Mouse (Mus musculus): ENCODE results near the gene Pdgfa. TPM values are rescaled to one million over a fixed set of nuclear protein-coding genes. Genes with fewer than 3 reads are reported as not detected.

The Pdgfa gene
- total RNA-seq, 1 experiment from 2014 or later, result not detected

GRCm38 (mm10) chr5:138995721-138996311, 1.4 kb downstream of the Pdgfa start:
- no peak for ATAC-seq (ENCODE audit: extremely low read depth, insufficient number of reproducible peaks, low FRiP score, poor library complexity, severe bottlenecking)

GRCm38 (mm10) chr5:138994786-138995720, 2.1 kb downstream of the Pdgfa start:
- ATAC-seq (ENCODE audit: extremely low read depth, insufficient number of reproducible peaks, low FRiP score, poor library complexity, severe bottlenecking), result no peak

DNA sequence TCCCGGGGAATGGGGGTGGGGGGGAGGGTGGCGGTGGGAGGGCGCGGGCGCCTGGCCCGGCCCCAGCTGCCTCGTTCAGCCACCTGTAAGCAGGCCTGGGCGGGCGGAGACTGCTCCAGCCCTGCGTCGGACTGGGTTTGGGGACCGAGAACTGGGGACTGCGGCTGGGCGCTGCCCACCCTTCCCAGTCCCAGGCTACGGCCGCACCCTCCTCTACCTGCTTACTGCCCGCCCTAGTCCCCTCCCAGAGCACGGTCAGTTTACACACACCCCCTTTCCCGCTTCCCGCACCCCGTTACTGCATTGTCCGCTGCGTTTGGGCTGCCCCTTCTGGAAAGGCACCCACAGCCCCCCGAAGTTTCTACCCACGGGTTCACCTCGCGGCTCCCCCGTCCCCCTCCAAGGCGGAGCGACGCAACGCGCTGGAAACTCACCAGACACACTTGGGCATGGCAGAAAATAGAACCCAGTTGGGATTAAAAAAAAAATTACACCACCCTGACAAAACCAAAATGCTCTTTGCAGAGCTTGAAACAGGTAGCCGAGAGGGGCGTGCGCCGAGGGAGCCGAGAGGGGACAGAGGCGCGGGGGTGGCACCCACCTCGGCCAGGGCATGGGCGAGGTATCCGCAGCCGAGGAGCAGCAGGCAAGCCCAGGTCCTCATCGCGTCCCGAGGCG, 2.9 kb downstream of the Pdgfa start:
- no peak for ATAC-seq (ENCODE audit: extremely low read depth, insufficient number of reproducible peaks, low FRiP score, poor library complexity, severe bottlenecking)

DNA sequence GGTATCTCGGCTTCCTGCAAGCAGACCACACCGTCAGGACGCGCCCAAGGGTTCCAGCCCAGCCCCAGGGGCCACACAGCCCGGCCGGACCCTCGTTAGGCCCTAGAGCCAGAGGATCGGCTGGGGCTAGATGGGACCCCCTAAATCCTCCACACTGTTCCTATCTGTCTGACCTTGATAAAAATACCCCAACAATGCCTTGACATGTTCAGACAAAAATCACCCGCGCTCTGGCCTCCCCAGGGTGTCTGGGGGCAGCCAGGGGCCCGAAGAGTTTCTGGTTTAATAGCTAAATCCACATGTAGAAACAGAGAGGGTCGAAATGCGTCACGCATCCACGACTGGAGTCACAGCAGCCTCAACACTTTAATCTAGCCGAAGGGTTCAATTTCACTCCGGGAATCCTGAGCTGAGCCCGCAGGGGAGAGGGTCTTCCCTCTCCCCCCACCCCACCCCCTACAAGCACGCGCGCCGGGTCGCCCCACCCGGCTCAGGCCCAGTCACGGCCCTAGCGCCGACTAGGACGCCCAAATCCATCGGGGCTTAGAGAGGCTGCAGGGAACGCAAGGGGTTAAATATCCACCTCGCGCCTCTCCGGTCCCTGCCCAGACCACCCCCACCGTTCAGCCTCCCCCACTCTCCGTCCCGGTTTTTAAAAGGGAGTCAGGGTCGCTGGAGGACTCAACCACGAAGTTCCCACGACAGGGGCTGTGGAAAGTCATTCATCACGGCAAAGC, 3.6 kb downstream of the Pdgfa start:
- no peak for ATAC-seq (ENCODE audit: extremely low read depth, insufficient number of reproducible peaks, low FRiP score, poor library complexity, severe bottlenecking)

DNA sequence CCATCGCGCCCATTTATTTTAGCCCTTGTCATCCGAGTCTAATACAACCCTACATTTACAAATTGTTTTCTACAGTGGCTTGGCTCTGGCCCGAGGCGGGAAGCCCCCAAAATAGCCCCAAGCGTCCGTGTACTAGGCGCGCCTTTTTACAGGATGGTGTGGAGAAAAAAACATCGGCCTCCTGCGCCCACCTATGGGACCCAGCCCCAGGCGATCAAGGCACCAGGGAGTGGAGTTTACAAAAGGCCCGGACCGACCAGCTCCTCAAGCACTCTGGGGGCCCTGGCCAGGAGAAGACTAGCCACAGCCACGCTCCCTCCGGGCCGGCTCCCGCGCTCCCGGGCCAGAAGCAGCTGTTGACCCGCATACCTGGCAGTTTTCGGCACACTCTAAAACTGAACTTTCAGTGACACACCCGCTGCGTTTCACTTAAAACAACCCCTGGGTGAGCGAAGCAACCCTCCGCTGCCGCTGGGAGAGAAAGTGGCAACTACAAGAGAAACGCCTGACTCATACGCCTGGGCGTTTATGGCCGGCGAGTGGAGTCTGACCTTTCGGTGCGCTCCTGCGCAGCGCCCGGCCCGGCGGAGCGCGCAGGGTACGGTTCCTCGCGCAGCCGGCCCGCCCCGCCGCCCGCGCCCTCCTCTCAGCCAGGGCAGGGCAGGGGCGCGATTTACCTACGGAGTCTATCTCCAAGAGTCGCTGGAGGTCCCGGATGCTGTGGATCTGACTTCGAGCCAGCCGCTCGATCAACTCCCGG, 4.4 kb downstream of the Pdgfa start:
- ATAC-seq (ENCODE audit: extremely low read depth, insufficient number of reproducible peaks, low FRiP score, poor library complexity, severe bottlenecking), result no peak

GRCm38 (mm10) chr5:138991734-138992133, 5.4 kb downstream of the Pdgfa start:
- no peak for ATAC-seq (ENCODE audit: extremely low read depth, insufficient number of reproducible peaks, low FRiP score, poor library complexity, severe bottlenecking)

GRCm38 (mm10) chr5:138990659-138991380, 6.3 kb downstream of the Pdgfa start:
- ATAC-seq (ENCODE audit: extremely low read depth, insufficient number of reproducible peaks, low FRiP score, poor library complexity, severe bottlenecking), result no peak

DNA sequence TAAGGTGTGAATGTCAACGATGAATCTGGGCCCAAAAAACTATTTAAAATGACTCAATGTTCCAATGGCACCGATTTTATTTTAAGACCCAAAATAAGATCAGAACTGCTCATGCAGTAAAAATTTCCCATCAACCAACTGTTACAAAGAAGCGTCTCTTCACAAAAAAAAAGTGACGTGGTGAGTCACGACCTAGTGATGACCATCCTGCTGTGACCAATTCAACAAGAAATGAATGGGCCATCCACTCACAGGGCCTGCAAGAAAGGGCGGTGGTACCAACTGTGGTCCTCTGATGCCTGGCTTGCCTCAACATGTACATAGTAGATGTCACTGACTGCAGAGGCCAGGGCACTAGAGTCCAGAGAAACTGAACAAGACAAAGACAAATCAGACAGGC, 7.6 kb downstream of the Pdgfa start:
- no peak for ATAC-seq (ENCODE audit: extremely low read depth, insufficient number of reproducible peaks, low FRiP score, poor library complexity, severe bottlenecking)

DNA sequence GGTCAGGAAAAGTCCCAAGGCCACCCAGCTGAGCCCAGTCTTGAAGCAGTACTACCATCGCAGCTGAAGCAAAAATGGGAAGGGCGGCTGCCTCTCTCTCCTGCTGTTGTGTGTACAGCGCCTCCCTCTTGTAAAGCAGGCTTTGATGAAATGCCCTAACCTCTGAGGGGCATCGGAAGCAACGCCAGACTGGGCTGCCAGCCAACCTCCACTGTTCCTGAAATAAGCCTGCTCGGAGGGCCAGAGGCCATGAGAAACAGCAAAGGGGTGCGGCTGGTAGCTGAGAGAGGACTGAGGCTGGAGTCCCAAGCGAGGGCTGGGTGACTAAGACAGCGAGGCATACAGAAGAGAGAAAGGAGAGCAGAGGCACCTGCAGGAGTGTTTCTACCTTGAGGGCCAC, 8.4 kb downstream of the Pdgfa start:
- no peak for ATAC-seq (ENCODE audit: extremely low read depth, insufficient number of reproducible peaks, low FRiP score, poor library complexity, severe bottlenecking)

GRCm38 (mm10) chr5:138987994-138988393, 9.2 kb downstream of the Pdgfa start:
- ATAC-seq (ENCODE audit: extremely low read depth, insufficient number of reproducible peaks, low FRiP score, poor library complexity, severe bottlenecking), result no peak

GRCm38 (mm10) chr5:138981921-138982320, 15.2 kb downstream of the Pdgfa start:
- ATAC-seq (ENCODE audit: extremely low read depth, insufficient number of reproducible peaks, low FRiP score, poor library complexity, severe bottlenecking), result no peak

DNA sequence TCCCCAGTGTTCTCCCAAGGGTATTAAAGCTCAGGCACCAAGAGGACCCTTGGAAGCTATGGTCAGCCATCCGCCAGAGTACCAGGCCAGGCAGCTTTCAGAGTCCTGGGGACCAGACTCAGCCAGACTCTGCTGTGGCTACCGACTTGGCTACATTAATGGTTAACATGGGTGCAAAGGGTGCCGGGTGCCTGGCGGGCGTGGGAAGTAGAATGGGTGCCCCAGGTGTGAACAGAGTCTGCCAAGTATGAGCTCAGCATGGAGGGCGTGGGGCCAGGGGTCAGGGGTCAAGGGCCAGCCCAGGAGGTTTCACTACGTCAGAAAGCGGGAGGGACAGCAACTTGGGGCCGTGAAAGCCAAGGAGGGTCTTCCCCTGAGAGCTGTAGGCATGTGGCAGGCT, 16.6 kb downstream of the Pdgfa start:
- ATAC-seq (ENCODE audit: extremely low read depth, insufficient number of reproducible peaks, low FRiP score, poor library complexity, severe bottlenecking), result no peak

DNA sequence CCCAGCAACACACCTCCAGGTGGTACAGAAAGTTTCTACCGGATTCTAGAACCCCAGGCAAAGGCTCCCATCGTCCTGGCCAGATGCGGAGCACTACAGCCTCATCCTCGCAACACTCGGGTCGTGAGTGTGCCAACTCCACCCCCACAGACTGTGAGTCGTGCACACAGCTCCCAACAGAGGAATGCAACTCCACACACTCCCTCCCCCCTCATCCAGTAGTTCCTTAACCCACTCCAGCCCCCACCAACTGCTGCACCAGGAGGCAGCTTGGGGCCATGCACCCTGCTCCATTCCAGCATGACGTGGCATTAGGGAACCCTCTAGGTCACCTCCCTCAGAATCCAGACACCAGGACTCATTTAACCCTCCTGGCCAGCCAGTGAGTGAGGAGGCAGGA, 17.3 kb downstream of the Pdgfa start:
- no peak for ATAC-seq (ENCODE audit: extremely low read depth, insufficient number of reproducible peaks, low FRiP score, poor library complexity, severe bottlenecking)

DNA sequence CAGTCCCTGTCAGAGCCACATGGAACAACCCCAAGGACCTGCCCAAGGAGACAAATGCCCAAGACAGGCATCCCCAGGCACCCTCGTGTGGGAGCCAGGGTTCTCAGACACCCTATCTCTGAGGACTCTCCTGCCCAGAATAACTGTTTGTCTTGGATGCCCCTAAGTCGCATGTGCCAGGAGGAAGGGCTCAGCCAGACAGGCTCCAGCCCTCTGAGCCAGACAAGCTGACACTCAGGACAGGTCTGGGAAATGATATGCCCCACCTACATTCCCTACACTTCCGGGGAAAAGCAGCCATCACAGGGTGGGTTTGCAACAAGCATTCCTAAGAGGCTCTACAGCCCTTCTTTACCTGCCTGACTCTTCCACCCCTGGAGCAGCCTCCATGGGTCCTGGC, 19.4 kb downstream of the Pdgfa start:
- ATAC-seq (ENCODE audit: extremely low read depth, insufficient number of reproducible peaks, low FRiP score, poor library complexity, severe bottlenecking), result no peak

DNA sequence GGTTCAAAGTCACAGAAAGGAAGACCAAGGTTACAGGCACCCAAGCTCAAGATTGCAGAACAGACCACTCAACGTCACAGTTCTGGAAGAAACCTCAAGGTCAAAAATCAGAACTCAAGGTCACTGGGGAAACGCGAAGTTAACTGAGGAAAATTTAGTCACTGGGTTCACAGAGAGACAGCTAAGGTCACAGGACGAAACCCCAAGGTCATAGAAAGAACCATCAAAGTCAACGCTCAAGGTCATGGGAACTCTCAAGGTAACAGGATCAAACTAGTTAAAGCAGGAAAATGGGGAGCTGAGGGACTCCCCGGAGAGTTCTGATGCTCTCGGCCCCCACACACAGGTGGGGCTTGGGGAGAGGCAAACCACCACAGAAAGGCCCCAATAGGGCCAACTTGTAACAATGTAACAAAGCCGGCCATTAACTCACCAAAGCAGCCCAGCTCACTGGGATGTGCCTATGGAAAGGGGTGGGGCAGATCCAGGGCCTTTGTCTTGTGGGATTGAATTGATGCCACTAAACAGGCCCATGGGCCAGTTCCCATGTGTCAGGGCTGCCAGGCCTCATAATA, 22.2 kb downstream of the Pdgfa start:
- no peak for ATAC-seq (ENCODE audit: extremely low read depth, insufficient number of reproducible peaks, low FRiP score, poor library complexity, severe bottlenecking)

DNA sequence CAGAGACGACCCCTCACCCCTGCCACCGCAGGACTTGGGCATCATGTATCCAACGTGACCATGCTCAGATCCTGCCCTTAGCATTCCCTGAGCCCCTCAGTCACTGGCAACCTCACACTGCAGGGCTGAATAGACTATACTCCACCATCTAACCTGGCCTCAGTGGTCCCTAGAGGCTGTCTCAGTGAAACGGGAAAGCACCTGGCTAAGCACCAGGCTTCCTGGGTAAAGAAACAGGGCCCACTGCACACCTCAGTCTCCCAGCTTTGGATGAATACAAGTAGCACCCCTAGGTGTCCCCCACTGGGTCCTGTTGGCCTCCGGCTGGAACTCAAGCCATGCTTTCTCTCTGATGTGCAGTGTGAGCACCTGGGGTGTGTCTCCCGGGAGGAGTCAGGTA, 23.7 kb downstream of the Pdgfa start:
- no peak for ATAC-seq (ENCODE audit: extremely low read depth, insufficient number of reproducible peaks, low FRiP score, poor library complexity, severe bottlenecking)

DNA sequence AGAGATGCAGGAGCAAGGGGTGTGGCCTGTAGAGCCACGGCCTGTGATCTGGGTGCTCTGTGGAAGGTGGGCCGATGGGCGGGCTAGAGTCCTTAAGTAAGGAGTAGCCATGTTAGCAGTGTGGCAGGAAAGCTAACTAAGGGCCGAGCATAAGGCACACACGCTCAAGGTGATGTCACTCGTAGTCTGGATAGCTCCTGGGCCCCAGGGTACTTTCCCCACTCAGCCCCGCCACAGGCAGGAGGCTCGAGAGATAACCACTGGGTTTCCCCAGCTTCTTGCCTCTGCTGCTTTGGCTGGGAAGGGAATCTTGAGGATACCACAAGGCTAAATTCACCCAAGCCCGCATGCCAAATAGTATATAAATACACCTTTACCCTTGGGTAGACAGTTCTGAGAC, 25.8 kb downstream of the Pdgfa start:
- ATAC-seq (ENCODE audit: extremely low read depth, insufficient number of reproducible peaks, low FRiP score, poor library complexity, severe bottlenecking), result no peak

DNA sequence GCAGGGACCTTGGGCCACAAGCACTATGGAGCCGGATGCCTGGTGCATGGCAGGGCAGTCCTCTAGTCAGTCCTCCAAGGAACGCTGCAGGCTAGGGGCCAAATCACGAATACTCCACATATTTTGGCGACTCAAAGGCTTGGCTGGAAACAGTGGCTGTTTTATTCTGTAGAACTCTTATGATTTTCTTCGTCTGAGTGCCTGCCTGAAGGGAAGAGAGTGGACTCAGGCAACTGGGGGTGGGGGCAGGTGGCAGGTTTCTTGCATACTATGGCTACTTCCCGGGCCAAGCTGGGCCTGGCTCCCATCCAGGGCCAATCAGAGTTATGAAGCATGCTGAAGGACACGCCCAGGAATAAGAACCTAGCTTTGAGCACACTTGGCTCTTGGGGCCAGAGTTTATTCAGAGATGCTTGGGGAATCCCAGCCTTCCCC, 27.1 kb downstream of the Pdgfa start:
- no peak for ATAC-seq (ENCODE audit: extremely low read depth, insufficient number of reproducible peaks, low FRiP score, poor library complexity, severe bottlenecking)

Data from neutrophil, adult 5-6 weeks (primary cell).